Mouse (Mus musculus): Measurements from ENCODE around the gene Slc8b1. TPM values are rescaled to one million over a fixed set of nuclear protein-coding genes. Genes with fewer than 3 reads are reported as not detected.

The Slc8b1 gene
- total and polyA plus RNA-seq, 3 experiments = 2.7 to 5.9 TPM; not detected in 1

GRCm38 (mm10) chr5:120550137-120550536, 39.2 kb downstream of the Slc8b1 start:
- no peak overlapping the region for H3K4me3 ChIP-seq (ENCODE audit: control insufficient read depth in 1 of 2, insufficient read depth in 1 of 2, low read depth in 2 of 2, low read length in 2 of 2)
- H3K79me2 ChIP-seq (ENCODE audit: control insufficient read depth, insufficient read depth, low read length, poor library complexity) = no peaks in the 10 kb centered on the region
- DNase-seq (ENCODE audit: low read depth, low spot score) = no peak
- no peaks in the 10 kb centered on the region for H3K4me1 ChIP-seq (ENCODE audit: control insufficient read depth in 1 of 2, insufficient read depth in 2 of 2, low read length in 2 of 2)
- no peaks in the 10 kb centered on the region; a peak in 1 of 4 replicates for H3K36me3 ChIP-seq (ENCODE audit: control insufficient read depth in 1 of 2, insufficient read depth in 2 of 2, low read length in 2 of 2)
- no peaks in the 10 kb centered on the region for H3K9me3 ChIP-seq (replicated peaks; ENCODE audit: insufficient read depth, low read length)
- no peak overlapping the region for H3K27ac ChIP-seq (ENCODE audit: control insufficient read depth, low read depth, low read length)
- H3K27me3 ChIP-seq (ENCODE audit: control insufficient read depth in 1 of 2, insufficient read depth in 2 of 2, low read length in 2 of 2) = no peaks in the 10 kb centered on the region
- H3K9ac ChIP-seq (ENCODE audit: control insufficient read depth, low read depth, low read length, poor library complexity, severe bottlenecking) = no peak overlapping the region
- no peak for TF ChIP-seq USF1 (IDR thresholded peaks at IDR 0.05; ENCODE audit: low read depth, low read length)
- no peak for TF ChIP-seq CHD2 (IDR thresholded peaks at IDR 0.05; ENCODE audit: low read length)

- no peaks in the 10 kb centered on the region for H3K9me3 ChIP-seq (replicated peaks; ENCODE audit: insufficient read depth, low read length)
- no peaks in the 10 kb centered on the region; a peak in 1 of 4 replicates for H3K36me3 ChIP-seq (ENCODE audit: control insufficient read depth in 1 of 2, insufficient read depth in 2 of 2, low read length in 2 of 2)
- H3K4me1 ChIP-seq (ENCODE audit: control insufficient read depth in 1 of 2, insufficient read depth in 2 of 2, low read length in 2 of 2) = no peaks in the 10 kb centered on the region
- no peak overlapping the region for H3K4me3 ChIP-seq (ENCODE audit: control insufficient read depth in 1 of 2, insufficient read depth in 1 of 2, low read depth in 2 of 2, low read length in 2 of 2)
- no peaks in the 10 kb centered on the region for H3K79me2 ChIP-seq (ENCODE audit: control insufficient read depth, insufficient read depth, low read length, poor library complexity)
- H3K9ac ChIP-seq (ENCODE audit: control insufficient read depth, low read depth, low read length, poor library complexity, severe bottlenecking) = no peak overlapping the region
- TF ChIP-seq MEF2A (IDR thresholded peaks at IDR 0.05; ENCODE audit: extremely low read depth, insufficient replicate concordance, low read depth, low read length, poor library complexity, severe bottlenecking) (no peak), HCFC1 (IDR thresholded peaks at IDR 0.05; ENCODE audit: low read depth, low read length) (no peak), NRF1 (IDR thresholded peaks at IDR 0.05; ENCODE audit: insufficient read depth, low read depth, low read length, poor library complexity, severe bottlenecking) (no peak), USF2 (IDR thresholded peaks at IDR 0.05; ENCODE audit: borderline replicate concordance in 1 of 2, insufficient read depth in 1 of 2, low read depth in 1 of 2, low read length in 2 of 2) (no peak), GABPA (IDR thresholded peaks at IDR 0.05; ENCODE audit: low read depth, low read length) (no peak), E2F4 (IDR thresholded peaks at IDR 0.05; ENCODE audit: borderline replicate concordance, low read depth, low read length) (no peak), TBP (IDR thresholded peaks at IDR 0.05; ENCODE audit: low read depth, low read length) (no peak), JUND (IDR thresholded peaks at IDR 0.05; ENCODE audit: low read depth, low read length) (no peak), TAL1 (IDR thresholded peaks at IDR 0.05; ENCODE audit: low read length) (no peak), MAX (IDR thresholded peaks at IDR 0.05; ENCODE audit: low read length) (no peak), MAZ (IDR thresholded peaks at IDR 0.05; ENCODE audit: low read depth, low read length) (no peak), CHD1 (IDR thresholded peaks at IDR 0.05; ENCODE audit: low read depth, low read length) (no peak), POLR2AphosphoS5 (IDR thresholded peaks at IDR 0.05; ENCODE audit: borderline replicate concordance, low read depth, low read length) (no peak), RCOR1 (IDR thresholded peaks at IDR 0.05; ENCODE audit: low read depth, low read length) (no peak), MYB (IDR thresholded peaks at IDR 0.05; ENCODE audit: low read depth, low read length) (no peak), SIN3A (IDR thresholded peaks at IDR 0.05; ENCODE audit: low read length) (no peak)
- no peak overlapping the region for H3K27ac ChIP-seq (ENCODE audit: control insufficient read depth, low read depth, low read length)
- no peak for DNase-seq (ENCODE audit: low read depth, low spot score)
- H3K27me3 ChIP-seq (ENCODE audit: control insufficient read depth in 1 of 2, insufficient read depth in 2 of 2, low read length in 2 of 2) = no peaks in the 10 kb centered on the region
Measured at GRCm38 (mm10) chr5:120550673-120551072, 39.7 kb downstream of the Slc8b1 start.
